Mouse (Mus musculus): Measurements from ENCODE around the gene Plin4. TPM values are rescaled to one million over a fixed set of nuclear protein-coding genes. Genes with fewer than 3 reads are reported as not detected.

The Plin4 gene
- polyA plus RNA-seq, 1 experiment = 6.2 TPM

- WGBS = 36% methylated on average over 12 of the region's 12 CpGs
- no peak overlapping the region for H3K27ac ChIP-seq (ENCODE audit: insufficient read depth, low read depth, low read length)
- H3K27me3 ChIP-seq (ENCODE audit: control insufficient read depth, insufficient read depth, low read length) = no peaks in the 10 kb centered on the region
Observed at GRCm38 (mm10) chr17:56119431-56119830, 9.8 kb upstream of the Plin4 start.

GRCm38 (mm10) chr17:56117251-56117710 lies 7.7 kb upstream of the Plin4 start, which contains the start of gene Plin5:
Plin5 (minus strand) TSS chr17:56117596.
- TF ChIP-seq CTCF (IDR thresholded peaks at IDR 0.05; ENCODE audit: extremely low read depth, insufficient read length, insufficient replicate concordance, low read depth, low read length) (no peak), POLR2A (IDR thresholded peaks at IDR 0.05; ENCODE audit: low read depth, low read length) (no peak)

More at GRCm38 (mm10) chr17:56119431-56119830, 9.8 kb upstream of the Plin4 start:
- Histone ChIP-seq H3K4me3 (ENCODE audit: low read depth, low read length) (peak overlapping the region; percentile 54; the same call in 1 of the 2 replicates), H3K36me3 (ENCODE audit: control insufficient read depth, insufficient read depth, low read length) (no peaks in the 10 kb centered on the region), H3K4me1 (ENCODE audit: control insufficient read depth, insufficient read depth, insufficient read length, low read length) (peaks cover 22% of the 10 kb centered on the region)
- TF ChIP-seq CTCF (IDR thresholded peaks at IDR 0.05; ENCODE audit: extremely low read depth, insufficient read length, insufficient replicate concordance, low read depth, low read length) (no peak), POLR2A (IDR thresholded peaks at IDR 0.05; ENCODE audit: low read depth, low read length) (no peak)

GRCm38 (mm10) chr17:56116193-56116592 lies 6.6 kb upstream of the Plin4 start:
- H3K27ac ChIP-seq (ENCODE audit: insufficient read depth, low read depth, low read length) = no peak overlapping the region
- peaks cover 17% of the 10 kb centered on the region for H3K4me1 ChIP-seq (ENCODE audit: control insufficient read depth, insufficient read depth, insufficient read length, low read length)
- no peaks in the 10 kb centered on the region for H3K27me3 ChIP-seq (ENCODE audit: control insufficient read depth, insufficient read depth, low read length)
- H3K4me3 ChIP-seq (ENCODE audit: low read depth, low read length) = no peak overlapping the region
- no peaks in the 10 kb centered on the region for H3K36me3 ChIP-seq (ENCODE audit: control insufficient read depth, insufficient read depth, low read length)
- WGBS = 63% methylated on average over 10 of the region's 10 CpGs
- TF ChIP-seq CTCF (IDR thresholded peaks at IDR 0.05; ENCODE audit: extremely low read depth, insufficient read length, insufficient replicate concordance, low read depth, low read length) (no peak), POLR2A (IDR thresholded peaks at IDR 0.05; ENCODE audit: low read depth, low read length) (no peak)

More at GRCm38 (mm10) chr17:56117251-56117710, 7.7 kb upstream of the Plin4 start, which contains the start of gene Plin5:
- peaks cover 17% of the 10 kb centered on the region for H3K4me1 ChIP-seq (ENCODE audit: control insufficient read depth, insufficient read depth, insufficient read length, low read length)
- no peak within 1 kb of the TSS for H3K27ac ChIP-seq (ENCODE audit: insufficient read depth, low read depth, low read length)
- no peaks in the 10 kb centered on the region for H3K27me3 ChIP-seq (ENCODE audit: control insufficient read depth, insufficient read depth, low read length)
- 2% methylated on average over 27 of the region's 27 CpGs for WGBS
- H3K36me3 ChIP-seq (ENCODE audit: control insufficient read depth, insufficient read depth, low read length) = no peaks in the 10 kb centered on the region
- H3K4me3 ChIP-seq (ENCODE audit: low read depth, low read length) = peak within 1 kb of the TSS; percentile 51

GRCm38 (mm10) chr17:56112743-56113142 lies 3.1 kb upstream of the Plin4 start:
- no peak overlapping the region for H3K27ac ChIP-seq (ENCODE audit: insufficient read depth, low read depth, low read length)
- TF ChIP-seq POLR2A (IDR thresholded peaks at IDR 0.05; ENCODE audit: low read depth, low read length) (no peak), CTCF (IDR thresholded peaks at IDR 0.05; ENCODE audit: extremely low read depth, insufficient read length, insufficient replicate concordance, low read depth, low read length) (no peak)
- H3K36me3 ChIP-seq (ENCODE audit: control insufficient read depth, insufficient read depth, low read length) = no peaks in the 10 kb centered on the region
- WGBS = 90% methylated on average over 3 of the region's 3 CpGs
- H3K4me1 ChIP-seq (ENCODE audit: control insufficient read depth, insufficient read depth, insufficient read length, low read length) = peaks cover 7% of the 10 kb centered on the region; the same call in 1 of the 2 replicates
- no peaks in the 10 kb centered on the region for H3K27me3 ChIP-seq (ENCODE audit: control insufficient read depth, insufficient read depth, low read length)
- H3K4me3 ChIP-seq (ENCODE audit: low read depth, low read length) = no peak overlapping the region

- WGBS = 50% methylated on average over 5 of the region's 5 CpGs
Observed at GRCm38 (mm10) chr17:56111864-56112263, 2.3 kb upstream of the Plin4 start.

GRCm38 (mm10) chr17:56111021-56111420 lies 1.4 kb upstream of the Plin4 start:
- Histone ChIP-seq H3K4me1 (ENCODE audit: control insufficient read depth, insufficient read depth, insufficient read length, low read length) (no peaks in the 10 kb centered on the region), H3K4me3 (ENCODE audit: low read depth, low read length) (no peak overlapping the region), H3K27ac (ENCODE audit: insufficient read depth, low read depth, low read length) (no peak overlapping the region), H3K27me3 (ENCODE audit: control insufficient read depth, insufficient read depth, low read length) (no peaks in the 10 kb centered on the region), H3K36me3 (ENCODE audit: control insufficient read depth, insufficient read depth, low read length) (no peaks in the 10 kb centered on the region)
- 61% methylated on average over 1 of the region's 1 CpGs for WGBS
- TF ChIP-seq POLR2A (IDR thresholded peaks at IDR 0.05; ENCODE audit: low read depth, low read length) = no peak
- no peak for TF ChIP-seq CTCF (IDR thresholded peaks at IDR 0.05; ENCODE audit: extremely low read depth, insufficient read length, insufficient replicate concordance, low read depth, low read length)

More at GRCm38 (mm10) chr17:56111864-56112263, 2.3 kb upstream of the Plin4 start:
- no peak overlapping the region for H3K27ac ChIP-seq (ENCODE audit: insufficient read depth, low read depth, low read length)
- no peaks in the 10 kb centered on the region for H3K36me3 ChIP-seq (ENCODE audit: control insufficient read depth, insufficient read depth, low read length)
- H3K4me1 ChIP-seq (ENCODE audit: control insufficient read depth, insufficient read depth, insufficient read length, low read length) = no peaks in the 10 kb centered on the region
- H3K27me3 ChIP-seq (ENCODE audit: control insufficient read depth, insufficient read depth, low read length) = no peaks in the 10 kb centered on the region
- H3K4me3 ChIP-seq (ENCODE audit: low read depth, low read length) = no peak overlapping the region
- TF ChIP-seq CTCF (IDR thresholded peaks at IDR 0.05; ENCODE audit: extremely low read depth, insufficient read length, insufficient replicate concordance, low read depth, low read length) (peak; percentile 88), POLR2A (IDR thresholded peaks at IDR 0.05; ENCODE audit: low read depth, low read length) (no peak)

- Histone ChIP-seq H3K36me3 (ENCODE audit: control insufficient read depth, insufficient read depth, low read length) (no peaks in the 10 kb centered on the region), H3K4me1 (ENCODE audit: control insufficient read depth, insufficient read depth, insufficient read length, low read length) (no peaks in the 10 kb centered on the region), H3K27ac (ENCODE audit: insufficient read depth, low read depth, low read length) (no peak overlapping the region), H3K27me3 (ENCODE audit: control insufficient read depth, insufficient read depth, low read length) (no peaks in the 10 kb centered on the region), H3K4me3 (ENCODE audit: low read depth, low read length) (no peak overlapping the region)
- TF ChIP-seq POLR2A (IDR thresholded peaks at IDR 0.05; ENCODE audit: low read depth, low read length) (no peak), CTCF (IDR thresholded peaks at IDR 0.05; ENCODE audit: extremely low read depth, insufficient read length, insufficient replicate concordance, low read depth, low read length) (no peak)
- 66% methylated on average over 4 of the region's 4 CpGs for WGBS
Observed at GRCm38 (mm10) chr17:56110571-56110970, 968 bp upstream of the Plin4 start.

Measured in small intestine, adult 2 months (tissue).